Mouse (Mus musculus): ENCODE results near the gene Tex37. TPM values are rescaled to one million over a fixed set of nuclear protein-coding genes. Genes with fewer than 3 reads are reported as not detected.

Gene Tex37
- total RNA-seq, 2 experiments from 2014 or later, result not detected

DNA sequence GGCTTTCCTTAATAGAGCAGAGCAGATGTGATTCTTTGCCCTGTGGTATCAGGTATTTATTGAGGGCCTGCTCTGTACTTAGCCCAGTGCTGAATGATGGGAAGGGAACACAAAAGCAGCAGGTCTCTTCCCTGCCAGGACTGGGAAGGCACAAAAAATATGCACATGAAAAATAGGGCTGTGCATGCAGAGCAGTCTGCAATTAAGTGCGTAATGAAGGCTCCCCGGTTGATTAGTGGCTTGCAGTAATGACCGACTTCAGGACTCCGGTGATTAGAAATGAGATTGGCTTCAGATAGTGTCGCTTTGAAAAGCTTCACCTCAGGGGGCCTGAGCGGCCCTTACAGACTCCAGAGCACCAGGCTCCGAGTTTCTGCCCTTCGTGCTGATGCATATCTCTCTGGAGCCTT lies 19.1 kb downstream of the Tex37 start:
- no peak for ATAC-seq (replicated peaks; ENCODE audit: low FRiP score, poor library complexity, severe bottlenecking)

DNA sequence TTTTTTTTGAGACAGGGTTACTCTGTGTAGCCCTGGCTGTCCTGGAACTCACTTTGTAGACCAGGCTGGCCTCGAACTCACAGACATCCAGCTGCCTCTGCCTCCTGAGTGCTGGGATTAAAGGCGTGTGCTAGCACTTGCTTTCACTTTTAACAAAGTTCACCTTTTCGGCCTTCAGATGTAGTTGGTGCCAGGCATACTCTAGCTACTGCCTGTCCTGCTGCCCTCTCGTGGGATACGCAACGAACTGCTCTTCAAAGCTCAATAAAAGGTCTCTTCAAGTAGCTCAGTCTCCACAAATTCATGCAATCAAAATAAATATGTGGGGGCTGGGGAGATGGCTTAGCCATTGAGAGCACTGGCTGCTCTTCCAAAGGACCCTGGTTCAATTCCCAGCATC lies 20.6 kb downstream of the Tex37 start:
- no peak for ATAC-seq (replicated peaks; ENCODE audit: low FRiP score, poor library complexity, severe bottlenecking)

DNA sequence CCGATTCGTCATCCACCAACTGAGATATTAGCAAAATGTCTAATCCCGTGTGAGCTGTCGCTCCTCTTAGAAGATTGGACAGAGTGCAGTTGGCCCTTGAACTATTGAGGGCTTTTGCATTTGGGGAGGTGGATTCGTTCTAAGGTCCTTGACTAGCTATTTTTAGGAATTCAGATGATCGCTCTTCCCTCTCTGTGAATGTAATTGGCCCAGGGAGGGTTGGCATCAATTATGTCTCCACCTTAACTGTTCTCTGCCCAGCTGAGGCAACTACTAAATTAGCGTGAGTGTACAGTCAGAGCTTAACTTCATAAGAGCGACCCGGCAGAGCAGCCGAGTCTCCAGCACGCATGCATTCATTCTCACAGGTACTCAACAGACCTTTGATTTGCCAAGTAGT lies 30.7 kb downstream of the Tex37 start:
- ATAC-seq (replicated peaks; ENCODE audit: low FRiP score, poor library complexity, severe bottlenecking), result no peak

DNA sequence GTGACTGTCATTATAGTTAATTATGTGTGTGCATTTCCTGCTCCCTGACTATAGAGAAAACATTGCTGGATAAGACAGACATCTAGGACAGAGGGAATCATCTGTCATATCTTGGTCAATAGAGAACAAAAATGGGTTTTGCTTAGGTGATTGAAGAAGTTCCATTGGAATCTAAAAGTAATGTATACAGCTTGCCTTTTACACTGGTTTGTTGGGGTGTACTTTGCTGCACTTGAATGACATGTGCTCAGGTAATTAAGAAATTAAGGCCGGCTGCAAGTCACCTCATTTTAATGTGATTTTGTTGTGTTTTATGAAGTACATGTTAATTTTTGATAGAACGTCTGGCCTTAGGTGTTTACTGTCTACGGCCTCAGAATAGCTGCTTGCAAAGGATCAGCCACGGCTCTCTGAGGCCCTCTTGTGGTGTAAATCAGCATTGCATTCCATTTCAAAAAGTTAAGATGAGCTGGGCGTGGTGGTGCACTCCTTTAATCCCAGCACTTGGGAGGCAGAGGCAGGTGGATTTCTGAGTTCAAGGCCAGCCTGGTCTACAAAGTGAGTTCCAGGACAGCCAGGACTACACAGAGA lies 37.9 kb downstream of the Tex37 start:
- ATAC-seq (replicated peaks; ENCODE audit: low FRiP score, poor library complexity, severe bottlenecking), result peak; percentile 63

DNA sequence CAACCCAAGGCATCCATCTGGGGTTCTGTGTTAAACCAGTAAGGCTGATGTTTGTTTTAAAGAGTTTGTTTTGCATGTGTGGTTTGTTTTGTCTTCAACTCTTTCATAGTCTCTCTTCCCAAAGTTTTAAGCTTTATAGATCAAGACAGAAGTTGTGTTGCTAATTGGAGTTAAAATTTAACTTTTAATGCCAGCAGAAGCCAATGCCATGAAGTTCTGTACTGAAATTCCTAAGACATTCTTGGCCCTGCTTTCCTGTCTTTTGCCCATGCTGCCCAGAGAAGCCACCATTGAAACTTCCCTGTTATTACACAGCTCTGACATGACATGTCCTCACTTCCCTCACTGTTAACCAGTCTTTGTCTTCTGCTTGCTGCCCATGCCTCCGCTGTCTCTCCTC lies 43.7 kb downstream of the Tex37 start:
- no peak for ATAC-seq (replicated peaks; ENCODE audit: low FRiP score, poor library complexity, severe bottlenecking)

DNA sequence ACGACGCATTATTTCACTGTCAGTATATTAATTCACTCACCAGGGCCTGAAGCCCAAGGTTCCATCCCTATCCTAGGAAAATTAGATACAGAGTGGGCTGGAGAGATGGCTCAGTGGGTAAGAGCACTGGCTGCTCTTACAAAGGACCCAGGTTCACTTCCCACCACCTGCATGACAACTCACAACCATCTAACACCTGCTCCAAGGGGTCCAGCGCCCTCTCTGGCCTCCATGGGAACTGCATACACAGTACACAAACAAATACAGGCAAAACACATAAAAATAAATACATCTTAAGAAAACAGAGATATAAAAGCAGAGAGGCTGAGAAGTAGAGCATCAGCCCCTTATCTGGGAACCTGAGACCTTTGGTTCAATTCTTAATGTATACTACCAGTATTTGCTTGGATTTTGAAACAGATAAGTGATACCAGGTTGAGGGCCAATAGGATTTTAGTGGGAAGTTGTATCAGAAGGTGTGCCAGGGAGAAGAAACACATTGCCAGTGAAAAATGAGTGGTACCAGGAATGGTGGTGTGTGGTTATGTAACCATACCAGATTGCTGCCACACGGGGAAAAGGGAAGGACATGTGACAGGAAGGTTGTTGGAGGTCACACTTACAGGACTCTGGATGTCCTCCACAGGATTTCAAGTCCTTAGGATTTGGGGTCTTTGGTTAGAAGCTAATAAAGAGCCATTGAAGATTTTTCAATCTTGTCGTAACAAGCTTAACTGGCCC lies 44.5 kb downstream of the Tex37 start:
- no peak for ATAC-seq (replicated peaks; ENCODE audit: low FRiP score, poor library complexity, severe bottlenecking)

DNA sequence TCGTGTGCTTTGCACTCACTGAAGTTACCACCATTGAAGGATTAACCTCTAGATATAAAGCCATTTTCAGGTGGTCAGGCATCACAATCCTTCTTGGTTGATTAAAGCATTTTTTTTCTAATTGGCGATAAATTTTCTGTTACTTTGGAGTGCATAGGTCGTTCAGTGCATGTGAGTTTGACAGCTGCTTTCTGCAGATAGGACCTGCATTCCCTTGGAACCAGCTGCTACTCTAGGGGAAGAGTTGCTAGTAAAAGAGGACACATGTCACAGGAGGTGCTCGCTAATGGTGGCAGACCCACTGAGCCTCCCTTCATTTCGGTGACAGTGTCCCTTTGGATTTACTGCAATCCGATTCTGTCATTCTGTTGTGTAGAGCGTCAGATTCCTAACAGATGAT lies 46.2 kb downstream of the Tex37 start:
- ATAC-seq (replicated peaks; ENCODE audit: low FRiP score, poor library complexity, severe bottlenecking), result no peak

DNA sequence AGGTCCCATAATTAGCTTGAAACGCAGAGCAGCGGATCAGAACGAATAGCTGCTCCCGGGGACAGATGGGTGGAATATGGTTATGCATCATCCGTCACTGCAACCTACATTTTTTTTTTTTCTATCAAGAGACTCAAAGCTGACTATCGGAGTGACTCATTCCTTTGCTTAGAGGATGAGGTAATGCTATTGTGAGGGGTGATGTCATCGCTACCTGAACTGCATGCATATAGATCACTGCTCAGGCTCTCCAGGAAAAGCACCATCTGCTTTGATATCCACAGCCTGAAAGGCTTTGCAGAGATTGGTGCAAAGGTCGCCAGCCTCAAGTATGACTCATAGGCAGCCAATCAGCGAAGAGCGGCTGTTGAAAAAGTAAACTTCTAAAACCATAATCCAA lies 46.6 kb downstream of the Tex37 start:
- ATAC-seq (replicated peaks; ENCODE audit: low FRiP score, poor library complexity, severe bottlenecking), result no peak

DNA sequence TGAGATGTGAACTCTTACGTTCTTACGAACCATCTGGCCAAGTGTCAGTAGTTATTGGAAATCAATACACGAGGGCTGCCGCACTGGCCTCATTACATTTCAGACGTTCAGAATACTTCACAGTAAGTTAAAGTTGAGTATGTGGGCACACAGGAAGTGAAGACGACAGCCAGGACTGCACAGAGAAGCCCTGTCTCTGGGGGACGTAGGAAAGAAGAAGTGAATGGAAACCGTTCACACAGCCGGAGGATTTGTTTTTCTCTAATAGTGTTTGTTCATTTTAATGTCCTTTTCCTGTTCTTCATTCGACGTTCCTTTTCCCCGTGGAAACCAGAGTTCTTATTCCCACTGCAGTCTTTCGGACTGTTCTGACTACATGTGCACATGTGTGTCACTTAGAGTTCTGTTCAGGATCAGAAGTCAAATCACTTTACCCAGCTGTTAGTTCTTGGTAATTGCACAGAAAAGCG lies 47.2 kb downstream of the Tex37 start:
- ATAC-seq (replicated peaks; ENCODE audit: low FRiP score, poor library complexity, severe bottlenecking), result no peak

DNA sequence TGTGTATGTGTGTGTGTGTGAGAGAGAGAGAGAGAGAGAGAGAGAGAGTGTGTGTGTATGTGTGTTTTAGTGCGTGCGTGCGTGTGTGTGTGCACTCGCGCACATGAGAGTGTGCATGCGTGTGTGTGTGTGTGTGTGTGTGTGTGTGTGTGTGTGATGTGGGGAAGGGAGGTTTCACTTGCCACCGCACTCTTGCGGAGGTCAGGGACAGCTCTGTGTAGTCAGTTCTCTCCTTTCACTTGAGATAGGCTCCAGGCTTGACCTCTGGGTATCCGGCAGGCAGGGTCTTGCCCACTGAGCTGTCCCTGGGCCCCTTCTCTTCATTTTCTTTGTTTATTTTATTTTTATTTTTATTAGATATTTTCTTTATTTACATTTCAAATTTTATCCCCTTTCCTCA lies 51.4 kb downstream of the Tex37 start:
- no peak for ATAC-seq (replicated peaks; ENCODE audit: low FRiP score, poor library complexity, severe bottlenecking)

DNA sequence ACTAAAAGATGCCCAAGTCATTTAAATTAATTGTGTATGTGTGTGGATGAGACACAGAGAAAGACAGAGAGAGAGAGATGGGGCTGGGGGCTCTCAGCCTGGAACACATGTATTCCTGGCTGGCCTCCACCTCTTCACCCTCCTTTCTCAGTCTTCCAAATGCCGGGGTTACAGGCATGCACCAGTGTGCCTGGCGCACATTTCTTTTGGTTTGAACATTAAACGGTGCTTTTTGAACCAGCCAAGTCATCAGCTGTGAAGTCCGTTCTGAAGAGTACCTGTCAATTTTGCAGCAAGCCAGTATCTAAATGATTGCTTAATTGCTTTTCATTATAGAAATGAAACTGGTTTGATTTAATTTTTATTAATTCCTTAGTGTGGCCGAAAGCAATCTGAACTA lies 52.0 kb downstream of the Tex37 start:
- no peak for ATAC-seq (replicated peaks; ENCODE audit: low FRiP score, poor library complexity, severe bottlenecking)

DNA sequence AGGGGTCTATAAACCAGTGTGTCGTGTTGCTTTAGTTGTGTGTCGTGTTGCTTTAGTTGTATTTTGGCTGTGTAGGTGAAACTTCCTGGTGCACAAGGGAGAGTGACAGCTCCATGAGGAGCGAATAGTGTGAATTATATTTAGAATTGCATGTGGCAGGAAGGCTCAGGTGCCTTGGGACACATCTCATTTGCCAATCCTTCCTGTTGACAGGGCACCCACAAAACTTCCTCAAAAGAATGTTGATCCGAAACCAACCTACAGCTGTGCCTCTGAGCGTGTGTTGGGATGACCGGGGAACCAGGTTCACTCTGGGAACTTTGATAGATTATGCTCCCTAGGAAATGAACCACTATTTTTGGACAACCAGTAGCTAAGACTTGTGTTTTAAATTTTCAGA lies 54.4 kb downstream of the Tex37 start:
- ATAC-seq (replicated peaks; ENCODE audit: low FRiP score, poor library complexity, severe bottlenecking), result no peak

Other genes starting within 250 kb of the Tex37 start
- gene Rpia, start 126.7 kb downstream of the Tex37 start, total RNA-seq (2015; ENCODE audit: low replicate concordance), result 51.9 and 59.1 TPM in 2 replicates
- gene Rpia, start 126.7 kb downstream of the Tex37 start, total RNA-seq (2017; ENCODE audit: low replicate concordance), result 65.7 and 70.3 TPM in 2 replicates
- gene Eif2ak3, start 74.4 kb downstream of the Tex37 start, total RNA-seq (2015; ENCODE audit: low replicate concordance), result 5.8 and 29.8 TPM in 2 replicates
- gene Eif2ak3, start 74.4 kb downstream of the Tex37 start, total RNA-seq (2017; ENCODE audit: low replicate concordance), result 9.4 and 12.6 TPM in 2 replicates
- gene Foxi3, start 37.6 kb upstream of the Tex37 start, total RNA-seq (2015; ENCODE audit: low replicate concordance), result not detected in 2 replicates
- gene Foxi3, start 37.6 kb upstream of the Tex37 start, total RNA-seq (2017; ENCODE audit: low replicate concordance), result not detected in 2 replicates
- gene Thnsl2, start 225.5 kb upstream of the Tex37 start, total RNA-seq (2015; ENCODE audit: low replicate concordance), result not detected in 2 replicates
- gene Thnsl2, start 225.5 kb upstream of the Tex37 start, total RNA-seq (2017; ENCODE audit: low replicate concordance), result not detected in 2 replicates

Measured in erythroid progenitor cell, adult 5-6 weeks (primary cell).